Mouse (Mus musculus): ENCODE measurements around the gene Cacna1a. TPM values are rescaled to one million over a fixed set of nuclear protein-coding genes. Genes with fewer than 3 reads are reported as not detected.

Gene Cacna1a
- polyA plus RNA-seq, 1 experiment from 2014 or later = 6.6 TPM

GRCm38 (mm10) chr8:84416915-84417314, 28.7 kb downstream of the Cacna1a start:
- WGBS = 66% methylated on average over 6 of the region's 6 CpGs
- H3K27me3 ChIP-seq (ENCODE audit: insufficient read depth, low read length) = peaks cover 22% of the 10 kb centered on the region
- ATAC-seq (replicated peaks; ENCODE audit: low FRiP score, low read depth) (no peak), DNase-seq (ENCODE audit: low spot score) (no peak)
- no peaks in the 10 kb centered on the region; the same call in 1 of the 2 replicates for H3K9me3 ChIP-seq (replicated peaks; ENCODE audit: low read length)
- no peaks in the 10 kb centered on the region for H3K4me1 ChIP-seq (replicated peaks; ENCODE audit: insufficient read depth, low read length)
- no peak overlapping the region for H3K4me3 ChIP-seq (replicated peaks; ENCODE audit: low read depth, low read length)
- H3K27ac ChIP-seq = no peak overlapping the region
- H3K9ac ChIP-seq (ENCODE audit: low read depth, low read length) = no peak overlapping the region
- TF ChIP-seq CTCF (IDR thresholded peaks at IDR 0.05; ENCODE audit: low read depth) = no peak
- H3K36me3 ChIP-seq (ENCODE audit: insufficient read depth, low read length) = no peaks in the 10 kb centered on the region
- H3K4me2 ChIP-seq (ENCODE audit: low read length) = no peak overlapping the region

DNA sequence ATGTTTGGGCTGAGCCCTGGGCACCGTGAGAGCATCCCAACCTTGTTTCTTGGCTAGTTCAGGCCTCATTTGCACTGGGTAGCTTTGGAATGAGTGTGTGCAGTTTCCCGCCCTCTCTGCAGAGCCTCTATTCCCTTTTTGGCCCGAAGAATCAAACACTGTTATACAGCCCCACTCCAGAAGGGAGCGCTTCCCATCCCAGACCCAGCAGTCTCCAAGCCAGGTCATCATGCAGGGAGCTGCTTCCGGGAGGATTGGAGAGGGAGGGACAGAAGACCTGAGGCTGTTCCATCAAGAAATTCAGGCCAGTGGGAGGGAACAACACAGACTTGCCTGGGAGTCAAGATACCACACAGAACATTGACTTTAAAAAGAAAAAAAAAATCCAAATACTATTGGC, 29.6 kb downstream of the Cacna1a start:
- no peak overlapping the region for H3K27ac ChIP-seq
- no peak overlapping the region for H3K9ac ChIP-seq (ENCODE audit: low read depth, low read length)
- WGBS = 46% methylated on average over 5 of the region's 5 CpGs
- H3K4me1 ChIP-seq (replicated peaks; ENCODE audit: insufficient read depth, low read length) = no peaks in the 10 kb centered on the region
- H3K36me3 ChIP-seq (ENCODE audit: insufficient read depth, low read length) = no peaks in the 10 kb centered on the region
- no peak overlapping the region for H3K4me2 ChIP-seq (ENCODE audit: low read length)
- no peak for ATAC-seq (replicated peaks; ENCODE audit: low FRiP score, low read depth)
- no peak overlapping the region for H3K4me3 ChIP-seq (replicated peaks; ENCODE audit: low read depth, low read length)
- no peak for TF ChIP-seq CTCF (IDR thresholded peaks at IDR 0.05; ENCODE audit: low read depth)
- peaks cover 18% of the 10 kb centered on the region; the same call in 1 of the 2 replicates for H3K27me3 ChIP-seq (ENCODE audit: insufficient read depth, low read length)
- H3K9me3 ChIP-seq (replicated peaks; ENCODE audit: low read length) = no peaks in the 10 kb centered on the region; the same call in 1 of the 2 replicates
- no peak for DNase-seq (ENCODE audit: low spot score)

- no peaks in the 10 kb centered on the region for H3K9me3 ChIP-seq (replicated peaks; ENCODE audit: low read length)
- no peak overlapping the region for H3K9ac ChIP-seq (ENCODE audit: low read depth, low read length)
- no peak overlapping the region for H3K4me2 ChIP-seq (ENCODE audit: low read length)
- DNase-seq (ENCODE audit: low spot score) (no peak), ATAC-seq (replicated peaks; ENCODE audit: low FRiP score, low read depth) (no peak)
- no peak overlapping the region for H3K27ac ChIP-seq
- no peaks in the 10 kb centered on the region for H3K4me1 ChIP-seq (replicated peaks; ENCODE audit: insufficient read depth, low read length)
- no peak overlapping the region for H3K4me3 ChIP-seq (replicated peaks; ENCODE audit: low read depth, low read length)
- no peak for TF ChIP-seq CTCF (IDR thresholded peaks at IDR 0.05; ENCODE audit: low read depth)
- no peaks in the 10 kb centered on the region for H3K27me3 ChIP-seq (ENCODE audit: insufficient read depth, low read length)
- no peaks in the 10 kb centered on the region for H3K36me3 ChIP-seq (ENCODE audit: insufficient read depth, low read length)
- WGBS = 78% methylated on average over 3 of the region's 3 CpGs
Observed at GRCm38 (mm10) chr8:84424426-84424825, 36.2 kb downstream of the Cacna1a start.

GRCm38 (mm10) chr8:84426087-84426486, 37.8 kb downstream of the Cacna1a start:
- no peaks in the 10 kb centered on the region for H3K27me3 ChIP-seq (ENCODE audit: insufficient read depth, low read length)
- no peak overlapping the region for H3K27ac ChIP-seq
- no peak for DNase-seq (ENCODE audit: low spot score)
- 78% methylated on average over 7 of the region's 7 CpGs for WGBS
- ATAC-seq (replicated peaks; ENCODE audit: low FRiP score, low read depth) = no peak
- H3K4me2 ChIP-seq (ENCODE audit: low read length) = no peak overlapping the region
- no peaks in the 10 kb centered on the region for H3K36me3 ChIP-seq (ENCODE audit: insufficient read depth, low read length)
- no peaks in the 10 kb centered on the region for H3K4me1 ChIP-seq (replicated peaks; ENCODE audit: insufficient read depth, low read length)
- H3K4me3 ChIP-seq (replicated peaks; ENCODE audit: low read depth, low read length) = no peak overlapping the region
- H3K9me3 ChIP-seq (replicated peaks; ENCODE audit: low read length) = no peaks in the 10 kb centered on the region
- no peak for TF ChIP-seq CTCF (IDR thresholded peaks at IDR 0.05; ENCODE audit: low read depth)
- no peak overlapping the region for H3K9ac ChIP-seq (ENCODE audit: low read depth, low read length)

GRCm38 (mm10) chr8:84426582-84426981, 38.3 kb downstream of the Cacna1a start:
- Histone ChIP-seq H3K9me3 (replicated peaks; ENCODE audit: low read length) (no peaks in the 10 kb centered on the region), H3K27me3 (ENCODE audit: insufficient read depth, low read length) (no peaks in the 10 kb centered on the region), H3K36me3 (ENCODE audit: insufficient read depth, low read length) (no peaks in the 10 kb centered on the region), H3K4me1 (replicated peaks; ENCODE audit: insufficient read depth, low read length) (no peaks in the 10 kb centered on the region), H3K4me2 (ENCODE audit: low read length) (no peak overlapping the region), H3K9ac (ENCODE audit: low read depth, low read length) (no peak overlapping the region), H3K4me3 (replicated peaks; ENCODE audit: low read depth, low read length) (no peak overlapping the region), H3K27ac (no peak overlapping the region)
- DNase-seq (ENCODE audit: low spot score) (no peak), ATAC-seq (replicated peaks; ENCODE audit: low FRiP score, low read depth) (no peak)
- 82% methylated on average over 8 of the region's 8 CpGs for WGBS
- TF ChIP-seq CTCF (IDR thresholded peaks at IDR 0.05; ENCODE audit: low read depth) = no peak

DNA sequence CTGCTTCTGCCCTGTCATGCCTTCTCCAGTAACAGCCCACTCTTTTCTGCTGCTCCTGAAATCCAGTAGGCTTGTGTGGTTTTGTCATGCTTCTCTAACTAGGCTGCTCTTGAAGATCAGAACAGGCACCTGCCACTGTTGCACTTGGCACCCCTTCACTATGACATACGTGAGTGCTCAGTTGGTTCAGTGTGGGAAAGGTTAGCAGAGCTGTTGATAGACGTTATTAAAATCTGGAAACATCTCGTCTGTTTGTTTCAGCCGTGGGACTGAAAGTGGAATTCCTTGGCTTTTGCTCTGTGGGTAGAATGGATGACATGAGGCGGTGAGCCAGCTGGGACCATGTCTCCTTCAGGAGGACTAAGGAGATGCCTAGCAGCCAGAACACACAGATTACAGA, 39.8 kb downstream of the Cacna1a start:
- H3K27ac ChIP-seq = no peak overlapping the region
- no peak for TF ChIP-seq CTCF (IDR thresholded peaks at IDR 0.05; ENCODE audit: low read depth)
- ATAC-seq (replicated peaks; ENCODE audit: low FRiP score, low read depth) = no peak
- no peaks in the 10 kb centered on the region for H3K4me1 ChIP-seq (replicated peaks; ENCODE audit: insufficient read depth, low read length)
- H3K4me2 ChIP-seq (ENCODE audit: low read length) = no peak overlapping the region
- no peaks in the 10 kb centered on the region for H3K9me3 ChIP-seq (replicated peaks; ENCODE audit: low read length)
- no peak for DNase-seq (ENCODE audit: low spot score)
- H3K9ac ChIP-seq (ENCODE audit: low read depth, low read length) = no peak overlapping the region
- H3K36me3 ChIP-seq (ENCODE audit: insufficient read depth, low read length) = no peaks in the 10 kb centered on the region
- no peaks in the 10 kb centered on the region for H3K27me3 ChIP-seq (ENCODE audit: insufficient read depth, low read length)
- whole genome bisulfite sequencing = 72% methylated on average over 5 of the region's 5 CpGs
- no peak overlapping the region for H3K4me3 ChIP-seq (replicated peaks; ENCODE audit: low read depth, low read length)

- Histone ChIP-seq H3K27me3 (ENCODE audit: insufficient read depth, low read length) (no peaks in the 10 kb centered on the region), H3K36me3 (ENCODE audit: insufficient read depth, low read length) (no peaks in the 10 kb centered on the region), H3K4me1 (replicated peaks; ENCODE audit: insufficient read depth, low read length) (no peaks in the 10 kb centered on the region), H3K4me2 (ENCODE audit: low read length) (no peak overlapping the region), H3K9ac (ENCODE audit: low read depth, low read length) (no peak overlapping the region), H3K9me3 (replicated peaks; ENCODE audit: low read length) (no peaks in the 10 kb centered on the region), H3K27ac (no peak overlapping the region), H3K4me3 (replicated peaks; ENCODE audit: low read depth, low read length) (no peak overlapping the region)
- DNase-seq (ENCODE audit: low spot score) (no peak), ATAC-seq (replicated peaks; ENCODE audit: low FRiP score, low read depth) (no peak)
- WGBS = 44% methylated on average over 4 of the region's 4 CpGs
- no peak for TF ChIP-seq CTCF (IDR thresholded peaks at IDR 0.05; ENCODE audit: low read depth)
Observed at GRCm38 (mm10) chr8:84429014-84429413, 40.8 kb downstream of the Cacna1a start.
